Mouse (Mus musculus) midbrain, embryonic 15.5 days (tissue): Measurements from ENCODE around the gene Pla2g1b. TPM values are rescaled to one million over a fixed set of nuclear protein-coding genes. Genes with fewer than 3 reads are reported as not detected.
A peak's percentile ranks its signal among the peaks of the same experiment; 100 is the strongest.
"Not testable (repeated sequence)": the region's sequence is repeated elsewhere in the genome, so short reads cannot be mapped to it uniquely, and the experiment has no call there.

Experiments used
- ATAC-seq: fragments of 200-750 bp; cut with Nextera tagmentation; replicated peaks from 2 replicates; pipeline ENCODE4 v1.8.0; 2017; ENCODE audit warnings: moderate TSS enrichment
- H3K27ac ChIP-seq: fragments of 300-500 bp; sonication (generic); 2 replicates; pipeline ENCODE4 v1.5.1; 2015; ENCODE audit warnings: mild to moderate bottlenecking, inconsistent platforms
- H3K27me3 ChIP-seq: fragments of 300-500 bp; sonication (generic); replicated peaks from 2 replicates; pipeline ENCODE4 v1.6.1; 2015; ENCODE audit warnings: inconsistent platforms
- H3K36me3 ChIP-seq: fragments of 300-500 bp; sonication (generic); replicated peaks from 2 replicates; pipeline ENCODE4 v1.6.1; 2015; ENCODE audit warnings: inconsistent platforms
- H3K4me1 ChIP-seq: fragments of 300-500 bp; sonication (generic); 2 replicates; pipeline ENCODE4 v1.6.1; 2015; ENCODE audit warnings: inconsistent platforms
- H3K4me2 ChIP-seq: fragments of 300-500 bp; sonication (generic); 2 replicates; pipeline ENCODE4 v1.6.1; 2015; ENCODE audit warnings: inconsistent platforms, mild to moderate bottlenecking, moderate library complexity
- H3K4me3 ChIP-seq: fragments of 300-500 bp; sonication (generic); 2 replicates; pipeline ENCODE4 v1.5.1; 2015; ENCODE audit warnings: mild to moderate bottlenecking, inconsistent platforms
- H3K9ac ChIP-seq: fragments of 300-500 bp; sonication (generic); 2 replicates; pipeline ENCODE4 v1.6.1; 2015; ENCODE audit warnings: mild to moderate bottlenecking, inconsistent platforms
- H3K9me3 ChIP-seq: fragments of 300-500 bp; sonication (generic); 2 replicates; pipeline ENCODE4 v1.6.1; 2016; ENCODE audit warnings: inconsistent platforms
- WGBS: fragments of 180-500 bp; shearing (Covaris S2); methylation state at CpG from one replicate; pipeline ENCODE4 v1.1.7; 2015; ENCODE audit warnings: mixed read lengths; 5-methylcytosine and 5-hydroxymethylcytosine counted together
- polyA plus RNA-seq: library from polyadenylated mRNA; unstranded; fragments of >200 nt; fragmentation: Nextera tagmentation; extraction: Ambion mirVana; gene quantifications from 2 replicates; pipeline ENCODE4 v1.2.1, GENCODE M21; 2015

The Pla2g1b gene
- polyA plus RNA-seq, 1 experiment from 2014 or later: not detected

DNA sequence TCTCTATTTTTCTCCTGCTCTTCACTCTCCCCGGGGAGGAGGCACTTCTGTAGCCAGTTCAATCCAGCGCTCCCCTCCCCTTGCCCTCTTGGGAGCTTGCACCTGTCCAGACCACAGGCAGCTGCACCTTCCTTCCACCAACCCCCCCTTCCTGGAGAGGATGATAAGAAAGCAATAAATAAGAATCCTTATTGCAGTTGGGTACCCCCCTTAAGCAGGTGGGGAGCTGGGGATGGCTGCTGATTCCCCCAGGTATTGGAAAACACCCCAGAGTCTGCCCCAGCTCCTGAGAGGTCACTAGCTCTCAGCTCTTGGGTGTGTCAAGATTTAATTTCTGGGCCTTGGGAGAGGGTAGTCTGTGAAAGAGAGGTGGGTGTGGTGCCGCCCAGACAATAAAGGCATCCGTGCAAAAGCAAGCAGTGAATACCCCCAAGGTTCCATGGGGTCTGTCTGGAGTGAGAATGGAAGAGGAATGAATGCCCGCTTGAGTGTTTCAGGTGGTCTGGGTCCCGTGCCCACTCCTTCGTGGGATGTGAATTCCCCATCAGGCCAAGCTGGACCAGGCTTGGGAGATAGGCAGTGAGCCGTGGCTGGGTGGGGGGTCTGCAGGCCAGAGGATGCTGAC is 30.2 kb upstream of the Pla2g1b start:
- Histone ChIP-seq H3K9ac (peak overlapping the region; percentile 53), H3K27ac (peak overlapping the region; percentile 99), H3K9me3 (no peaks in the 10 kb centered on the region), H3K4me1 (peaks cover 90% of the 10 kb centered on the region), H3K27me3 (no peaks in the 10 kb centered on the region), H3K4me2 (peak overlapping the region; percentile 91), H3K4me3 (peak overlapping the region; percentile 31), H3K36me3 (no peaks in the 10 kb centered on the region)
- no peak for ATAC-seq
- WGBS: 3% methylated on average over 8 of the region's 8 CpGs

GRCm38 (mm10) chr5:115436421-115437124 is 29.5 kb upstream of the Pla2g1b start:
- no peaks in the 10 kb centered on the region for H3K36me3 ChIP-seq
- peaks cover 87% of the 10 kb centered on the region for H3K4me1 ChIP-seq
- H3K9me3 ChIP-seq: no peaks in the 10 kb centered on the region
- H3K27ac ChIP-seq: peak overlapping the region; percentile 99
- H3K4me2 ChIP-seq: peak overlapping the region; percentile 91
- peak overlapping the region; percentile 53 for H3K9ac ChIP-seq
- H3K27me3 ChIP-seq: no peaks in the 10 kb centered on the region
- peak overlapping the region; percentile 31 for H3K4me3 ChIP-seq
- peak; percentile 90 for ATAC-seq
- under 1% methylated on average over 42 of the region's 43 CpGs for WGBS

DNA sequence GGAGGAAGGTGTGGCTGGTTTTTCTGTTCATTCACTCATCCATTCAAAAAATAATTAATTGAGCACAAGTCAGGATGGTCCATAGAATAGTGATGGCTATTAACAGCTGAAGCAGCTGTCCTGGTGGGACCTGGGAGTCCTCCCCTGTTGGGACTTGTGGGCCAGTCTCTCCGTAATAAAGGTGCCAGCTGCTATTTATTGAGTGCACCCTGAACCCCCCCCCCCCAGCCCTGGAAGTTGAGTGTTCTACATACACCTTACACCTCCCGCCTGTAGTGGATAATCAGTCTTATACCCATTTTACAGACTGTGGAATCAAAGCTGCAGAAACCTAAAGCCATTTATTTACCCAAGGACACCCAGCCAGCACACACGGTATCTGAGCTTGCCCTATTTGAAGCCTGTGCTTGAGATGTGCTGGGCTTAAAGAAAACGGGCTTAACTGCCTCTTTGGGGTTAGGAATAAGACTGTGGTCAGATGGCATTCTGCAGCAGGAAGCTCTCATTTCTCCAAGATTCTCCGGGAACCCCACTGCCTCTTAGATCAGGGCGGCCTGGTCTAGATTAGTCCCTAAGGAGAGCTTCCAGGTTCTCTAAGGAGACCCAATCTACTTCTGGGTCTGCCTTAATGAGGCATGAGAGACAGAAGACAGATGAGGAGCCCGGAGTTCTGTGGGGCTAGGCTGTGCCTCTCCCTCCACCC is 28.7 kb upstream of the Pla2g1b start:
- Histone ChIP-seq H3K9me3 (no peaks in the 10 kb centered on the region), H3K36me3 (peaks cover 5% of the 10 kb centered on the region; the same call in 1 of the 2 replicates), H3K9ac (no peak overlapping the region; the same call in 1 of the 2 replicates), H3K27me3 (no peaks in the 10 kb centered on the region), H3K27ac (peak overlapping the region; percentile 99), H3K4me1 (peaks cover 78% of the 10 kb centered on the region), H3K4me3 (peak overlapping the region; percentile 31), H3K4me2 (peak overlapping the region; percentile 91)
- WGBS: 11% methylated on average over 7 of the region's 7 CpGs
- ATAC-seq: no peak

- no peak overlapping the region for H3K4me3 ChIP-seq
- peak overlapping the region; percentile 91 for H3K4me2 ChIP-seq
- 0 out of 2 replicates have a peak overlapping the region, but pooled peaks have one; percentile 20 for H3K9ac ChIP-seq
- peaks cover 73% of the 10 kb centered on the region for H3K4me1 ChIP-seq
- 10% methylated on average over 2 of the region's 2 CpGs for WGBS
- H3K9me3 ChIP-seq: no peaks in the 10 kb centered on the region
- H3K36me3 ChIP-seq: peaks cover 10% of the 10 kb centered on the region; the same call in 1 of the 2 replicates
- ATAC-seq: no peak
- peak overlapping the region; percentile 99 for H3K27ac ChIP-seq
- no peaks in the 10 kb centered on the region for H3K27me3 ChIP-seq
These were observed 28.1 kb upstream of the Pla2g1b start for GRCm38 (mm10) chr5:115437945-115438315.

GRCm38 (mm10) chr5:115438667-115439066 is 27.4 kb upstream of the Pla2g1b start:
- Histone ChIP-seq H3K4me2 (peak overlapping the region; percentile 91), H3K9me3 (no peaks in the 10 kb centered on the region), H3K9ac (peak overlapping the region; percentile 20), H3K4me1 (peaks cover 66% of the 10 kb centered on the region), H3K27me3 (no peaks in the 10 kb centered on the region), H3K4me3 (peak overlapping the region; percentile 0; the same call in 1 of the 2 replicates), H3K36me3 (peaks cover 13% of the 10 kb centered on the region; the same call in 1 of the 2 replicates), H3K27ac (peak overlapping the region; percentile 99)
- whole genome bisulfite sequencing: 10% methylated on average over 7 of the region's 7 CpGs
- no peak for ATAC-seq

- no peaks in the 10 kb centered on the region for H3K27me3 ChIP-seq
- no peak for ATAC-seq
- peaks cover 39% of the 10 kb centered on the region for H3K4me1 ChIP-seq
- WGBS: 24% methylated on average over 14 of the region's 14 CpGs
- H3K27ac ChIP-seq: peak overlapping the region; percentile 63
- peak overlapping the region; percentile 3; the same call in 1 of the 2 replicates for H3K9ac ChIP-seq
- no peak overlapping the region for H3K4me2 ChIP-seq
- no peak overlapping the region for H3K4me3 ChIP-seq
- no peaks in the 10 kb centered on the region for H3K9me3 ChIP-seq
- peaks cover 31% of the 10 kb centered on the region for H3K36me3 ChIP-seq
These were observed 24.7 kb upstream of the Pla2g1b start for GRCm38 (mm10) chr5:115441205-115441849.

DNA sequence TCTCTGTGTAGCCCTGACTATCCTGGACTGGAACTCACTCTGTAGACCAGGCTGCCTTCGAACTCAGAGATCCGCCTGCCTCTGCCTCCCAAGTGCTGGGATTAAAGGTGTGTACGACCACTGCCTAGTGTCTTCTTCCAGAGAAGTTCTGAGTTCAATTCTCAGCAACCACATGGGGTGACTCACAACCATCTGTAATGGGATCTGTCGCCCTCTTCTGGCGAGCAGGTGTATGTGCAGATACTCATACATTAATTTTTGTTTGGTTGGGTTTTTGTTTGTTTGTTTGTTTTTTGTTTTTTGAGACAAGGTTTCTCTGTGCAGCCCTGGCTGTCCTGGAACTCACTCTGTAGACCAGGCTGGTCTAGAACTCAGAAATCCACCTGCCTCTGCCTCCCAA is 23.4 kb upstream of the Pla2g1b start:
- 72% methylated on average over 5 of the region's 5 CpGs for WGBS
- H3K4me3 ChIP-seq, H3K9me3 ChIP-seq, ATAC-seq, H3K27me3 ChIP-seq, H3K27ac ChIP-seq, H3K4me2 ChIP-seq, H3K9ac ChIP-seq: not testable (repeated sequence)
- H3K4me1 ChIP-seq: peaks cover 26% of the 10 kb centered on the region
- H3K36me3 ChIP-seq: peaks cover 39% of the 10 kb centered on the region

DNA sequence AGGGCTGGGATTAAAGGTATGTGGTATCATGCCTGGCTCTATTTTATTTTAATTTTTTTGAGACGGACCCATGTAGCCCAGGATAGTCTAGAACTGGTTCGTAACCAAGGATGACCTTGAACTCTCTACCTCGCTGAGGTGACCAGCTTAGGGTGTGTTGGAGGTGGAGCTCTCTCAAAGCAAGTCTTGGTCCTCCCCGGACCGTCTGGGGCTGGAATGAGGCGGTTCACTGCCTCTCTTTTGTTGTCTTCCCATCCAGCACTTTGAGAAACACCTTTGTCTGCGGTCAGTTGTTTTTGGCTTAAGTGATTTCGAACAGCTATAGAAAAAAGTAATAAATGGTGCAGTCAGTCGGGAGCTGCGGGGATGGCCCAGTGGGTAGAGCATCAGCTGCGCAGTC is 21.9 kb upstream of the Pla2g1b start:
- Histone ChIP-seq H3K4me1 (peaks cover 11% of the 10 kb centered on the region), H3K9ac (no peak overlapping the region), H3K27me3 (no peaks in the 10 kb centered on the region), H3K27ac (no peak overlapping the region), H3K9me3 (no peaks in the 10 kb centered on the region), H3K36me3 (peaks cover 43% of the 10 kb centered on the region), H3K4me2 (no peak overlapping the region), H3K4me3 (no peak overlapping the region)
- 73% methylated on average over 11 of the region's 11 CpGs for WGBS
- ATAC-seq: no peak

GRCm38 (mm10) chr5:115447108-115447507 is 19.0 kb upstream of the Pla2g1b start:
- Histone ChIP-seq H3K9ac (no peak overlapping the region), H3K4me2 (no peak overlapping the region), H3K27ac (no peak overlapping the region), H3K4me3 (no peak overlapping the region), H3K27me3 (no peaks in the 10 kb centered on the region), H3K9me3 (no peaks in the 10 kb centered on the region), H3K4me1 (no peaks in the 10 kb centered on the region), H3K36me3 (peaks cover 53% of the 10 kb centered on the region)
- WGBS: 79% methylated on average over 17 of the region's 17 CpGs
- no peak for ATAC-seq

DNA sequence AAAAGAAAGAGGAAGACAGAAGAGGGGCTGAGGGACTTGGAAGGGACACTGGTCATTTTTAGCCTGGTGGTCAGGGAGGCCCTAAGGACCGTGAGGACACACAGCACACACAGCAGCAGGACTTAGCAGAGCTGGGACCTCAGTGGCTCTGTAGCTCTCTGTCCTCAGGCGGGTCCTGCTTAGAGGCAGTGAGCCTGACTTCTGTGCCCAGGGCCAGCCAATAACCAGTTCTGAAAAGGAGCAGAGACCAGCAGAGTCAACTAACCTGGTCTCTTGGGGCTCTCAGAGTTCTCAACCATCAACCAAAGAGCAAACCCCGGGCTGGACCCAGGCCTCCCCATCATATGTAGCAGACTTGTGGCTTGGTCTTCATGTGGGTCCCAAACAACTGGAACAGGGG is 16.8 kb upstream of the Pla2g1b start:
- Histone ChIP-seq H3K36me3 (peaks cover 51% of the 10 kb centered on the region), H3K9me3 (no peaks in the 10 kb centered on the region), H3K27ac (0 out of 2 replicates have a peak overlapping the region, but pooled peaks have one; percentile 4), H3K4me1 (no peaks in the 10 kb centered on the region), H3K4me3 (no peak overlapping the region), H3K4me2 (no peak overlapping the region), H3K27me3 (no peaks in the 10 kb centered on the region), H3K9ac (no peak overlapping the region)
- 94% methylated on average over 3 of the region's 3 CpGs for WGBS
- ATAC-seq: no peak

- Histone ChIP-seq H3K9me3 (no peaks in the 10 kb centered on the region), H3K27me3 (no peaks in the 10 kb centered on the region), H3K9ac (no peak overlapping the region), H3K27ac (0 out of 2 replicates have a peak overlapping the region, but pooled peaks have one; percentile 18), H3K4me1 (no peaks in the 10 kb centered on the region), H3K4me2 (no peak overlapping the region), H3K36me3 (peaks cover 44% of the 10 kb centered on the region), H3K4me3 (no peak overlapping the region)
- WGBS: 88% methylated on average over 27 of the region's 27 CpGs
- no peak for ATAC-seq
These were observed 15.4 kb upstream of the Pla2g1b start for GRCm38 (mm10) chr5:115450410-115451317.
